Mouse (Mus musculus): ENCODE measurements around the gene Ccdc180. TPM values are rescaled to one million over a fixed set of nuclear protein-coding genes. Genes with fewer than 3 reads are reported as not detected.

Gene Ccdc180
- polyA plus RNA-seq, 1 experiment from 2014 or later, result 0.66 TPM

DNA sequence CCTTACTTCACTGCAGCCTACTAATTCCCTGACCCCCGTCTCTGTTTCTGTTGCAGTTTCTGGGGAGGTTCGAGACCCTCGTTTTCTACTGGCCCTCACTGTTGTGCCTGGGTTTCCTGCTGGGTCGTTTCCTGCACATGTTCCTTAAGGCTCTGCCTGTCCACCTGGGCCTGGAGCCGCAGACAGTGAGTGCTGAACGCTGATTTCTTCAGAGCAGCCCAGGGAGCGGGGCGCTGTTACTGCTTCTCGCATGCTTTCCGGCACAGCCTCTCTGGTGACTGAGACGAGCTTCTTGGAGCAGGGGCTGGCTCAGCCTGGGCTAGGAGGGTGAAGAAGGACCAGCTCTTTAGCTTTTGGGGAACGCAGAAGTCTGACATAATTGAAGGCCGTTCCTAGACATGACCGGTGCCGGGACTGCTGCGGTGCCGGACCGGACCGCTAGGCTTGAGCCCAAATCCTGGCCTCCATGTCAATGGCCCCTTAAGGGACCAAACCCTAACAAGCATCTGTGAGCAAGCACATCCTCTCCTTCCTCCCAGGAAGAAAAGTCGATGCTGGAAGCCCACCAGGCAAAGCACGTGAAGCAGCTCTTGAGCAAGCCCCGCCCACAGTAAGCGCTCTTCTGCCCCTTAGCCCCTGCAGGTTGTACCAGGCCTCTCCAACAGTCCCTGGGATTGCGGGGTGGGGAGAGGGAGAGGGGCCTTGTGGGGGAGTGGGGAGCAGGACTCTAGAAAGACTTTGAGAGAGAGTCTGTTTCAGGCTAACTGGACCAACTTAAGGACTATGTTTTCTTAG is 20.9 kb upstream of the Ccdc180 start:
- no peaks in the 10 kb centered on the region for H3K9me3 ChIP-seq
- WGBS, result 32% methylated on average over 24 of the region's 24 CpGs
- no peak overlapping the region for H3K27ac ChIP-seq
- no peak overlapping the region for H3K4me3 ChIP-seq
- H3K27me3 ChIP-seq, result no peaks in the 10 kb centered on the region
- no peak overlapping the region for H3K9ac ChIP-seq
- no peak for ATAC-seq (ENCODE audit: borderline replicate concordance, extremely low read depth, low FRiP score, low TSS enrichment)
- H3K4me2 ChIP-seq, result peak overlapping the region; percentile 33
- H3K4me1 ChIP-seq, result peaks cover 7% of the 10 kb centered on the region
- H3K36me3 ChIP-seq, result no peaks in the 10 kb centered on the region

- Histone ChIP-seq H3K27ac (no peak overlapping the region), H3K4me1 (peaks cover 7% of the 10 kb centered on the region), H3K27me3 (no peaks in the 10 kb centered on the region), H3K9me3 (no peaks in the 10 kb centered on the region), H3K9ac (no peak overlapping the region), H3K4me3 (no peak overlapping the region), H3K4me2 (no peak overlapping the region), H3K36me3 (no peaks in the 10 kb centered on the region)
- WGBS, result 90% methylated on average over 2 of the region's 2 CpGs
- ATAC-seq (ENCODE audit: borderline replicate concordance, extremely low read depth, low FRiP score, low TSS enrichment), result no peak
Observed at GRCm38 (mm10) chr4:45872147-45872546, 18.0 kb upstream of the Ccdc180 start.

- no peak overlapping the region for H3K27ac ChIP-seq
- no peaks in the 10 kb centered on the region for H3K36me3 ChIP-seq
- no peak overlapping the region for H3K4me2 ChIP-seq
- no peak overlapping the region for H3K9ac ChIP-seq
- no peak for ATAC-seq (ENCODE audit: borderline replicate concordance, extremely low read depth, low FRiP score, low TSS enrichment)
- no peaks in the 10 kb centered on the region for H3K9me3 ChIP-seq
- no peaks in the 10 kb centered on the region for H3K27me3 ChIP-seq
- H3K4me3 ChIP-seq, result no peak overlapping the region
- WGBS, result 45% methylated on average over 5 of the region's 5 CpGs
- no peaks in the 10 kb centered on the region for H3K4me1 ChIP-seq
Observed at GRCm38 (mm10) chr4:45878929-45879328, 11.2 kb upstream of the Ccdc180 start.

DNA sequence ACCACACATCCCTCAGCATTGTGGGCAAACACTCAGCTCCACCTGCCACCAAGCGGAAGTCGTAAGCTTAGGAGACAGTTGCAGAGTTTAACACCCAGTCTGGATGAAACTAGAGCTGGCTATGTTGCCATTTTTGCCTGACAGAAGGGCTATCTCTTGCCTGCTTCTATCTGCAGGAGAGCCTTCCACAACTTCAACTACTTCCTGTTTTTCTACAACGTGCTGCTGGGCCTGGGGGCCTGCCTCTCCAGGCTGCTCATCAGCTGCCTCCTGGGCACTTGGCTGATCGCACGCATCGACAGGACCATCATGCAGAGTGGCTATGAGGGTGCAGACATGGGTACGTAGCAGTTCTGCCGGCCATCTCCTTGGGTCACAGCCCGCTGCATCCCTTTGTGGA is 7.6 kb upstream of the Ccdc180 start:
- no peaks in the 10 kb centered on the region for H3K9me3 ChIP-seq
- H3K4me1 ChIP-seq, result no peaks in the 10 kb centered on the region
- H3K4me2 ChIP-seq, result no peak overlapping the region
- no peaks in the 10 kb centered on the region for H3K27me3 ChIP-seq
- WGBS, result 73% methylated on average over 9 of the region's 9 CpGs
- H3K9ac ChIP-seq, result no peak overlapping the region
- no peak overlapping the region for H3K27ac ChIP-seq
- no peak overlapping the region for H3K4me3 ChIP-seq
- ATAC-seq (ENCODE audit: borderline replicate concordance, extremely low read depth, low FRiP score, low TSS enrichment), result no peak
- H3K36me3 ChIP-seq, result no peaks in the 10 kb centered on the region

DNA sequence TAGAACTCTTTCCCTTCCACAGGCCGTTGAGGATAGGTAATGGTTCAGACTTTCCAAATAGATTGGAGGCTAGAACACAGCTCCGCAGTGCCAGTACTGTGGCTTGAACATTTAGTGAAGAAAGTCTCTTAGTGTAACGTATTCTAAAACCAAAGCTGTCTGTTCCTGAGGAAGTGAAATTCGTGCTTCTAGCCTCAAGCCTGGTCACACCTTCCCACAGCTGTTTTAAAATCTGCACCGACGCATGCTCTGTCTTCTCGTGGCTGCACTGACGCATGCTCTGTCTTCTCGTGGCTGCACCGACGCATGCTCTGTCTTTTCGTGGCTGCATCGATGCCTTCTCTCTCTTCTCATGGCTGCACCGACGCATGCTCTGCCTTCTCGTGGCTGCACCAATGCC is 6.9 kb upstream of the Ccdc180 start:
- Histone ChIP-seq H3K9me3 (no peaks in the 10 kb centered on the region), H3K9ac (no peak overlapping the region), H3K4me3 (no peak overlapping the region), H3K36me3 (no peaks in the 10 kb centered on the region), H3K4me2 (no peak overlapping the region), H3K27me3 (no peaks in the 10 kb centered on the region), H3K27ac (no peak overlapping the region), H3K4me1 (no peaks in the 10 kb centered on the region)
- ATAC-seq (ENCODE audit: borderline replicate concordance, extremely low read depth, low FRiP score, low TSS enrichment), result no peak
- WGBS, result 90% methylated on average over 16 of the region's 16 CpGs

DNA sequence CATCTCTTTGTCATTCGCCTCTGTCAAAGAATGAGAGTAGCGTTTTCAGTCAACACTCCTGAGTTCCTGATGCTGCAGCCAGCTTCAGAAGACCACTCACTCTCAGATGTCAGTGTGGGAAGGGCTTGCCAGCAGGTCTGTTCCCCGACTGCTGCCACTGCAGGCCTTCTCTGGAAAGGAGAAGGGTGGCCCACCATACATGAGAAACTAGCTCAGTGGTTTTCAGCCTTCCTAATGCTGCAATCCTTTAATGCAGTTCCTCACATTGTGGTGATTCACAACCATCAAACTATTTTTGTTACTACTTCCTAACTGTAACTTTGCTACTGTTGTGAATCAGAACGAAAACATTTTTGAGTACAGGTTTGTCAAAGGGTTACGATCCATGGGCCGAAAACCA is 616 bp upstream of the Ccdc180 start:
- Histone ChIP-seq H3K4me1 (peaks cover 7% of the 10 kb centered on the region), H3K4me2 (no peak overlapping the region), H3K27me3 (no peaks in the 10 kb centered on the region), H3K9ac (no peak overlapping the region), H3K4me3 (no peak overlapping the region), H3K9me3 (no peaks in the 10 kb centered on the region), H3K27ac (no peak overlapping the region), H3K36me3 (no peaks in the 10 kb centered on the region)
- 70% methylated on average over 6 of the region's 6 CpGs for WGBS
- ATAC-seq (ENCODE audit: borderline replicate concordance, extremely low read depth, low FRiP score, low TSS enrichment), result no peak

DNA sequence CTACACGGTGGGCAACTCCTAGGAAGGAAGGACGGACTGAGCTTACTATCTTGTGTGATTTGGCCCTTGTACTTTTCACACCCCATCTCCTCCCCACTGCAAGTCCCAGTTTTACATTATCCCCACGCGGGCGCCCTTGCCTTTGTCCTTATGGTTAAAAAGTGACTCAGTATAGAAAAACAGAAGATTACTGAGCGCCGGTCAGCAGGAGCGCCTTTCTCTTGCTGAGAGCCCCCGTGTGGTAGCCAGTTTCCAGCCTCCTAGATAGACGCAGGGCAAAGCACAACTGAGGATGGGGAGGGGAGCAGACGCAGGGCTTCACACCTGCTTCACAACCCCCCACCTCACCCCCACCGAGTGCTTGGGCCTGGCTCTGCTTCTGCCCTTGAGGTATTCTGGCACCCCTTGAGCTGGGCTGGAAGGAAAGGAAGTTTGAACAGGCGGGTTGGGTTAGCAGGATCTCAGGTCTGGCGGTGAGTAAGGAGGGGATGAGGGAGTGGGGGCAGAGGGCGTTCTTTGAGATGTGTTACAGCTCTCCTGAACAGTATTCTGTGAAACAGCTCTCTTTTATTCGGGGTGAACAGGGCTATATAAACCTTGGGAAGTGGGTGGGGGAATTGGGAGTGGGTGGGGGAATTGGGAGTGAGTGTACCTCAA is 6.5 kb downstream of the Ccdc180 start:
- H3K27me3 ChIP-seq, result no peaks in the 10 kb centered on the region
- H3K4me2 ChIP-seq, result peak overlapping the region; percentile 16; the same call in 1 of the 2 replicates
- WGBS, result 14% methylated on average over 16 of the region's 16 CpGs
- ATAC-seq (ENCODE audit: borderline replicate concordance, extremely low read depth, low FRiP score, low TSS enrichment), result no peak
- no peak overlapping the region for H3K27ac ChIP-seq
- H3K9ac ChIP-seq, result no peak overlapping the region
- H3K9me3 ChIP-seq, result no peaks in the 10 kb centered on the region
- no peaks in the 10 kb centered on the region for H3K4me1 ChIP-seq
- no peak overlapping the region for H3K4me3 ChIP-seq
- H3K36me3 ChIP-seq, result no peaks in the 10 kb centered on the region

GRCm38 (mm10) chr4:45898413-45898812 is 8.3 kb downstream of the Ccdc180 start:
- no peaks in the 10 kb centered on the region for H3K9me3 ChIP-seq
- no peaks in the 10 kb centered on the region for H3K36me3 ChIP-seq
- WGBS, result 45% methylated on average over 5 of the region's 5 CpGs
- H3K4me2 ChIP-seq, result no peak overlapping the region
- H3K27me3 ChIP-seq, result no peaks in the 10 kb centered on the region
- H3K27ac ChIP-seq, result no peak overlapping the region
- no peaks in the 10 kb centered on the region for H3K4me1 ChIP-seq
- ATAC-seq (ENCODE audit: borderline replicate concordance, extremely low read depth, low FRiP score, low TSS enrichment), result no peak
- no peak overlapping the region for H3K4me3 ChIP-seq
- no peak overlapping the region for H3K9ac ChIP-seq

DNA sequence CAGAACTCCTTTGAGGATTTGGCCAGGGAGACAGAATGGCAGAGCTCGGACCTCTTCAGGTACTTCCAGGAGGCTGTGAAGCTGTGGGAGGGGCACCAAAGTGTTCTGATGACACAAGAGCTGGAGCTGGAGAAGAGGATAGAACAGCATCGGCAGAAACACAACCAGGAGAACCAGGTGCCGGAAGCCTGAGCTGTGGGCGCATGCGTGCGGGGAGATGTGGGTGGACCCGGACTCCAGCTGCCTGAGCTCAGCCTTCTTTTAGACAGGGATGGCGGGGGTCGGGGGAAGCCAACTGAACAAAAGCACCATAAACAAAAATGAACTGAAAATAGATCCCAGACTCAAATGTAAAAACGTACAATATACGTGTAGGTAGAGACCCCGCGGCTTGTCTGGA is 19.2 kb downstream of the Ccdc180 start:
- H3K27ac ChIP-seq, result no peak overlapping the region
- no peak for ATAC-seq (ENCODE audit: borderline replicate concordance, extremely low read depth, low FRiP score, low TSS enrichment)
- H3K9ac ChIP-seq, result no peak overlapping the region
- no peaks in the 10 kb centered on the region for H3K9me3 ChIP-seq
- 76% methylated on average over 13 of the region's 13 CpGs for WGBS
- no peaks in the 10 kb centered on the region for H3K27me3 ChIP-seq
- no peaks in the 10 kb centered on the region for H3K4me1 ChIP-seq
- H3K36me3 ChIP-seq, result no peaks in the 10 kb centered on the region
- H3K4me3 ChIP-seq, result no peak overlapping the region
- no peak overlapping the region for H3K4me2 ChIP-seq

DNA sequence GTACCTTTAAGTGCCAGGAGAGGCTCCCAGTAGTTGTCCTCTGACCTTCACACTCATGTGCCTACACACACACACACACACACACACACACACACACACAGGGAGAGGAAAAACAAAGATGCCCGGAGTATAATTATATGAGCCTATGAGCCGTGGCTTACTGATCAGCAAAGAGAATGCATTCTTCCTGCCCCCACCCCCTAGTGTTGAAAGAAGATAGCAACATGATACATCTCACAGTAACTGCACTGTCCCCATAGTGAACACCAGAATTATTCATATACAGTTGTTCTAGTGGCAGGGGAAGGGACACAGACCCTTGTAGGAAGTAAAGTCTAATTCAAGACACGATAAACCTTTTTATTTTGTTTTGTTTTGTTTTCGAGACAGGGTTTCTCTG is 19.8 kb downstream of the Ccdc180 start:
- H3K9ac ChIP-seq, result no peak overlapping the region
- H3K9me3 ChIP-seq, result no peaks in the 10 kb centered on the region
- no peak for ATAC-seq (ENCODE audit: borderline replicate concordance, extremely low read depth, low FRiP score, low TSS enrichment)
- no peaks in the 10 kb centered on the region for H3K4me1 ChIP-seq
- H3K27me3 ChIP-seq, result no peaks in the 10 kb centered on the region
- H3K36me3 ChIP-seq, result no peaks in the 10 kb centered on the region
- no peak overlapping the region for H3K27ac ChIP-seq
- no peak overlapping the region for H3K4me2 ChIP-seq
- no peak overlapping the region for H3K4me3 ChIP-seq
- 67% methylated on average over 4 of the region's 4 CpGs for WGBS

DNA sequence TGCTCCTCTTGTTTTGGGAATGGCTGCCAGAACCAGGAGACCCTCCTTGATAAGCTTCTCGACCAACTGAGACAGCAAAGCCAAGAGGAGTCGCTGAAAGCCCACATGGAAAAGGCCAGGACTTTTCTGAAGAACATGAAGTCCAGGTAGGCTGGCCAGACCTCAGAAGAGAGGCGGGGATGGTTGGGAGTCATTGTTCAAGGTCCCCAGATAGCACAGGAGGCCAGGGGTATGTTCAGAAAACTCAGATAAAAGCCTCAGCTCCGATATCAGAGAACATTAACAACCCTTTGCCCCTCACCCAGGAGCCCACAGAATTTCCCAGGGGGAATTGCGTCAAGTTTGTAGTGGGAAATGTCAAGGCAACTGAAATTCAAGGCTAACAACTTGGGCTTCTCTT is 21.2 kb downstream of the Ccdc180 start:
- WGBS, result 67% methylated on average over 5 of the region's 5 CpGs
- no peak for ATAC-seq (ENCODE audit: borderline replicate concordance, extremely low read depth, low FRiP score, low TSS enrichment)

GRCm38 (mm10) chr4:45911876-45912275 is 21.8 kb downstream of the Ccdc180 start:
- Histone ChIP-seq H3K27ac (no peak overlapping the region), H3K4me3 (no peak overlapping the region), H3K9ac (no peak overlapping the region), H3K4me1 (no peaks in the 10 kb centered on the region), H3K36me3 (no peaks in the 10 kb centered on the region), H3K27me3 (no peaks in the 10 kb centered on the region), H3K4me2 (no peak overlapping the region), H3K9me3 (no peaks in the 10 kb centered on the region)
- 80% methylated on average over 4 of the region's 4 CpGs for WGBS
- no peak for ATAC-seq (ENCODE audit: borderline replicate concordance, extremely low read depth, low FRiP score, low TSS enrichment)

More for the DNA sequence above, 21.2 kb downstream of the Ccdc180 start:
- H3K27ac ChIP-seq, result no peak overlapping the region
- no peaks in the 10 kb centered on the region for H3K9me3 ChIP-seq
- no peak overlapping the region for H3K4me2 ChIP-seq
- no peaks in the 10 kb centered on the region for H3K27me3 ChIP-seq
- H3K4me1 ChIP-seq, result no peaks in the 10 kb centered on the region
- no peak overlapping the region for H3K4me3 ChIP-seq
- no peaks in the 10 kb centered on the region for H3K36me3 ChIP-seq
- H3K9ac ChIP-seq, result no peak overlapping the region

Data from lung, embryonic 15.5 days (tissue).